Comparison of ENCODE assay signal across 11 mouse cellular contexts in the genomic region with DNA sequence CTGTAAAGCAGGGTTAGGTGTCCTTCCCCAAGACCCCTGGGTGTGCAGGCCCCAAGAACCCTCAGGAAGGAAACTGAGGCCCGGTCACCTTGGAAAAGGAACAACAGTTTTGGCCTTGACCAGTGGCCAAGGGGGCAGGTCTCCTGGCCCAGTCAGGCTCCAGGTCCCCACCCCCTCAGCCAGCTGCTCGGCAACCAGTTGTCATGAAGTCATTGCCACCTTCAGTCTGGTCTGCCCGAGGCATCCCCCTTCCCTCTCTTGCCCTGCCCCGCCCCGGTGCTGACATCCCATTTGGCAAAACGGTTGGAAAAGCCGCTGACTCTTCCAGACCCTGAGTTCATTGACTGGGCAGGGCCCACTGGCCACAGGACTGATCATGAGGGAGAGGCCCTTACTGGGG.
DNase-seq lines count a peak whose midpoint lies in the region; ATAC-seq and TF ChIP-seq lines count a peak whose summit lies in the region.
"Had no signal": no experiment of that assay in that cellular context is flagged by ENCODE, and none has a peak within 500 bp of the region (broad histone marks: within the 10 kb centered on the region; RNA-seq: fewer than 3 reads in every experiment).

No protein-coding gene starts in this region.

- no peak overlapping the region for H3K4me3 ChIP-seq in hindbrain, embryonic 10.5 days
- H3K4me3 ChIP-seq in hindbrain, embryonic 11.5 days (ENCODE audit: low read depth, low read length), result no peak overlapping the region
- H3K4me3 ChIP-seq in heart, embryonic 16.5 days (ENCODE audit: low read length), result no peak overlapping the region
- no peak overlapping the region for H3K4me3 ChIP-seq in stomach, postnatal 0 days (ENCODE audit: low read depth, low read length)
- H3K4me3 ChIP-seq in forebrain, postnatal 0 days (ENCODE audit: low read depth, low read length), result no peak overlapping the region

- no peak for DNase-seq in hindbrain, embryonic 10.5 days (ENCODE audit: low spot score)
- DNase-seq in hindbrain, embryonic 11.5 days (ENCODE audit: low spot score), result no peak
- DNase-seq in urinary bladder, postnatal 25 days (ENCODE audit: low spot score), result peak; percentile 23
- DNase-seq in urinary bladder, postnatal 10 days (ENCODE audit: low spot score), result no peak
- DNase-seq in stomach, postnatal 0 days (ENCODE audit: low spot score), result peak; percentile 14
- DNase-seq in forebrain, postnatal 0 days, result no peak
- DNase-seq: cerebellum, adult 8-10 months had no signal

- H3K4me2 ChIP-seq in hindbrain, embryonic 11.5 days (replicated peaks; ENCODE audit: low read depth, low read length), result no peak overlapping the region
- H3K4me2 ChIP-seq in heart, embryonic 16.5 days (ENCODE audit: low read depth, low read length), result no peak overlapping the region
- no peak overlapping the region for H3K4me2 ChIP-seq in stomach, postnatal 0 days (replicated peaks; ENCODE audit: low read depth)
- H3K4me2 ChIP-seq in forebrain, postnatal 0 days (ENCODE audit: low read depth), result no peak overlapping the region

- WGBS in hindbrain, embryonic 10.5 days, result 60% methylated on average over 7 of the region's 7 CpGs
- 67% methylated on average over 7 of the region's 7 CpGs for WGBS in hindbrain, embryonic 11.5 days
- WGBS in heart, embryonic 16.5 days, result 47% methylated on average over 7 of the region's 7 CpGs
- 55% methylated on average over 7 of the region's 7 CpGs for WGBS in stomach, postnatal 0 days
- WGBS in forebrain, postnatal 0 days, result 76% methylated on average over 7 of the region's 7 CpGs

- peaks cover 66% of the 10 kb centered on the region for H3K4me1 ChIP-seq in hindbrain, embryonic 10.5 days (replicated peaks)
- 0 out of 2 replicates have a peak, but pooled peaks cover 3% of the 10 kb centered on the region for H3K4me1 ChIP-seq in hindbrain, embryonic 11.5 days (replicated peaks; ENCODE audit: control insufficient read depth, insufficient read depth, low read length)
- peaks cover 52% of the 10 kb centered on the region for H3K4me1 ChIP-seq in heart, embryonic 16.5 days (ENCODE audit: control insufficient read depth, insufficient read depth, low read length)
- peaks cover 16% of the 10 kb centered on the region for H3K4me1 ChIP-seq in stomach, postnatal 0 days (replicated peaks; ENCODE audit: control insufficient read depth, insufficient read depth)
- H3K4me1 ChIP-seq in forebrain, postnatal 0 days (ENCODE audit: insufficient read depth), result no peaks in the 10 kb centered on the region

- TF ChIP-seq CTCF in stomach, postnatal 0 days (IDR thresholded peaks at IDR 0.05; ENCODE audit: low read depth), result no peak
- TF ChIP-seq CTCF in forebrain, postnatal 0 days (IDR thresholded peaks at IDR 0.05; ENCODE audit: low read depth), result no peak

- ATAC-seq in hindbrain, embryonic 11.5 days (ENCODE audit: low FRiP score), result no peak
- ATAC-seq in heart, embryonic 16.5 days (replicated peaks; ENCODE audit: extremely low read depth, insufficient read depth, low FRiP score), result no peak
- no peak for ATAC-seq in stomach, postnatal 0 days (ENCODE audit: low FRiP score, low TSS enrichment)
- no peak for ATAC-seq in forebrain, postnatal 0 days
- ATAC-seq in erythroblast, adult 5-6 weeks (replicated peaks; ENCODE audit: low FRiP score, poor library complexity, severe bottlenecking), result no peak

- peak overlapping the region; percentile 72 for H3K27ac ChIP-seq in hindbrain, embryonic 10.5 days
- H3K27ac ChIP-seq in hindbrain, embryonic 11.5 days (ENCODE audit: low read depth, low read length), result no peak overlapping the region
- peak overlapping the region; percentile 98 for H3K27ac ChIP-seq in heart, embryonic 16.5 days (ENCODE audit: low read length)
- H3K27ac ChIP-seq in stomach, postnatal 0 days (replicated peaks), result peak overlapping the region; percentile 79; the same call in 1 of the 2 replicates
- H3K27ac ChIP-seq in forebrain, postnatal 0 days (ENCODE audit: low read depth, low read length), result no peak overlapping the region
- H3K27ac ChIP-seq: macrophage had no signal

- TF ChIP-seq EP300 in stomach, postnatal 0 days (optimal IDR thresholded peaks at IDR 0.05), result no peak

- H3K9me3 ChIP-seq in hindbrain, embryonic 10.5 days, result no peaks in the 10 kb centered on the region
- H3K9me3 ChIP-seq in hindbrain, embryonic 11.5 days (ENCODE audit: control insufficient read depth, low read length), result no peaks in the 10 kb centered on the region
- H3K9me3 ChIP-seq in heart, embryonic 16.5 days (replicated peaks; ENCODE audit: control insufficient read depth, low read length), result no peaks in the 10 kb centered on the region
- H3K9me3 ChIP-seq in stomach, postnatal 0 days (ENCODE audit: control insufficient read depth, low read length), result no peaks in the 10 kb centered on the region
- H3K9me3 ChIP-seq in forebrain, postnatal 0 days (ENCODE audit: low read length), result no peaks in the 10 kb centered on the region

- no peak overlapping the region for H3K9ac ChIP-seq in hindbrain, embryonic 11.5 days (ENCODE audit: low read depth, low read length)
- H3K9ac ChIP-seq in heart, embryonic 16.5 days (ENCODE audit: low read length), result no peak overlapping the region; the same call in 1 of the 2 replicates
- H3K9ac ChIP-seq in stomach, postnatal 0 days (ENCODE audit: low read length), result no peak overlapping the region
- H3K9ac ChIP-seq in forebrain, postnatal 0 days, result no peak overlapping the region

- H3K27me3 ChIP-seq in hindbrain, embryonic 10.5 days (ENCODE audit: insufficient read depth, poor library complexity, severe bottlenecking), result peaks cover 9% of the 10 kb centered on the region; the same call in 1 of the 2 replicates
- no peaks in the 10 kb centered on the region for H3K27me3 ChIP-seq in hindbrain, embryonic 11.5 days (ENCODE audit: control insufficient read depth, insufficient read depth, low read length)
- H3K27me3 ChIP-seq in heart, embryonic 16.5 days (ENCODE audit: control insufficient read depth, insufficient read depth, low read length), result no peaks in the 10 kb centered on the region
- H3K27me3 ChIP-seq in stomach, postnatal 0 days (ENCODE audit: control insufficient read depth, insufficient read depth, low read length), result no peaks in the 10 kb centered on the region
- H3K27me3 ChIP-seq in forebrain, postnatal 0 days (ENCODE audit: insufficient read depth, low read length), result no peaks in the 10 kb centered on the region
- H3K27me3 ChIP-seq: Patski had no signal

- H3K36me3 ChIP-seq in hindbrain, embryonic 10.5 days, result no peaks in the 10 kb centered on the region
- H3K36me3 ChIP-seq in hindbrain, embryonic 11.5 days (ENCODE audit: control insufficient read depth, insufficient read depth, low read length), result no peaks in the 10 kb centered on the region
- H3K36me3 ChIP-seq in heart, embryonic 16.5 days (ENCODE audit: control insufficient read depth, insufficient read depth), result no peaks in the 10 kb centered on the region
- H3K36me3 ChIP-seq in stomach, postnatal 0 days (ENCODE audit: control insufficient read depth, insufficient read depth, low read length), result no peaks in the 10 kb centered on the region
- H3K36me3 ChIP-seq in forebrain, postnatal 0 days (ENCODE audit: insufficient read depth), result no peaks in the 10 kb centered on the region

Comparison
In these comparisons a context has a peak if more than half of its experiments do, and no peak if none do; other contexts are left out.
1. DNase-seq: peak in urinary bladder, postnatal 25 days (single experiment) and stomach, postnatal 0 days (single experiment); none in hindbrain, embryonic 10.5 days (single experiment), hindbrain, embryonic 11.5 days (single experiment), urinary bladder, postnatal 10 days (single experiment) and forebrain, postnatal 0 days (single experiment).
2. H3K27ac ChIP-seq: peak in hindbrain, embryonic 10.5 days (single experiment), heart, embryonic 16.5 days (single experiment) and stomach, postnatal 0 days (single experiment); none in hindbrain, embryonic 11.5 days (single experiment) and forebrain, postnatal 0 days (single experiment).